Mouse (Mus musculus): ENCODE results near the gene Zfp697. TPM values are rescaled to one million over a fixed set of nuclear protein-coding genes. Genes with fewer than 3 reads are reported as not detected.
"Not testable (repeated sequence)": the region's sequence is repeated elsewhere in the genome, so short reads cannot be mapped to it uniquely, and the experiment has no call there.

The Zfp697 gene
- polyA plus RNA-seq, 1 experiment from 2014 or later = 7.4 TPM

- not testable (repeated sequence) for H3K27ac ChIP-seq (ENCODE audit: low read length); H3K9me3 ChIP-seq (ENCODE audit: control insufficient read depth, low read length); H3K9ac ChIP-seq (ENCODE audit: low read depth, low read length); H3K36me3 ChIP-seq (ENCODE audit: control insufficient read depth, insufficient read depth, low read length); H3K4me1 ChIP-seq (ENCODE audit: control insufficient read depth, insufficient read depth, low read length); H3K4me2 ChIP-seq (ENCODE audit: low read depth, low read length); H3K4me3 ChIP-seq (ENCODE audit: low read length); H3K27me3 ChIP-seq (replicated peaks; ENCODE audit: control insufficient read depth, insufficient read depth, low read length)
- peak; percentile 66 for ATAC-seq
- 85% methylated on average over 16 of the region's 27 CpGs for WGBS
Measured at GRCm38 (mm10) chr3:98410619-98411580, 28.6 kb downstream of the Zfp697 start.

- WGBS = 41% methylated on average over 2 of the region's 2 CpGs
- peaks cover 31% of the 10 kb centered on the region for H3K4me1 ChIP-seq (ENCODE audit: control insufficient read depth, insufficient read depth, low read length)
Measured at GRCm38 (mm10) chr3:98413733-98414132, 31.5 kb downstream of the Zfp697 start.

GRCm38 (mm10) chr3:98414296-98414695 is 32.0 kb downstream of the Zfp697 start:
- Histone ChIP-seq H3K4me1 (ENCODE audit: control insufficient read depth, insufficient read depth, low read length) (peaks cover 36% of the 10 kb centered on the region), H3K27ac (ENCODE audit: low read length) (peak overlapping the region; percentile 80), H3K4me2 (ENCODE audit: low read depth, low read length) (peak overlapping the region; percentile 27; the same call in 1 of the 2 replicates), H3K27me3 (replicated peaks; ENCODE audit: control insufficient read depth, insufficient read depth, low read length) (no peaks in the 10 kb centered on the region), H3K4me3 (ENCODE audit: low read length) (no peak overlapping the region), H3K36me3 (ENCODE audit: control insufficient read depth, insufficient read depth, low read length) (no peaks in the 10 kb centered on the region), H3K9ac (ENCODE audit: low read depth, low read length) (no peak overlapping the region), H3K9me3 (ENCODE audit: control insufficient read depth, low read length) (no peaks in the 10 kb centered on the region)
- 71% methylated on average over 3 of the region's 3 CpGs for WGBS
- no peak for ATAC-seq

More at GRCm38 (mm10) chr3:98413733-98414132, 31.5 kb downstream of the Zfp697 start:
- Histone ChIP-seq H3K36me3 (ENCODE audit: control insufficient read depth, insufficient read depth, low read length) (no peaks in the 10 kb centered on the region), H3K9me3 (ENCODE audit: control insufficient read depth, low read length) (no peaks in the 10 kb centered on the region), H3K27ac (ENCODE audit: low read length) (no peak overlapping the region), H3K27me3 (replicated peaks; ENCODE audit: control insufficient read depth, insufficient read depth, low read length) (no peaks in the 10 kb centered on the region), H3K4me2 (ENCODE audit: low read depth, low read length) (no peak overlapping the region), H3K9ac (ENCODE audit: low read depth, low read length) (no peak overlapping the region), H3K4me3 (ENCODE audit: low read length) (no peak overlapping the region)
- ATAC-seq = peak; percentile 88

- Histone ChIP-seq H3K9me3 (ENCODE audit: control insufficient read depth, low read length) (no peaks in the 10 kb centered on the region), H3K27me3 (replicated peaks; ENCODE audit: control insufficient read depth, insufficient read depth, low read length) (no peaks in the 10 kb centered on the region), H3K36me3 (ENCODE audit: control insufficient read depth, insufficient read depth, low read length) (no peaks in the 10 kb centered on the region), H3K4me1 (ENCODE audit: control insufficient read depth, insufficient read depth, low read length) (peaks cover 41% of the 10 kb centered on the region), H3K9ac (ENCODE audit: low read depth, low read length) (no peak overlapping the region), H3K27ac (ENCODE audit: low read length) (peak overlapping the region; percentile 45), H3K4me3 (ENCODE audit: low read length) (no peak overlapping the region), H3K4me2 (ENCODE audit: low read depth, low read length) (no peak overlapping the region)
- whole genome bisulfite sequencing = 70% methylated on average over 5 of the region's 5 CpGs
- ATAC-seq = no peak
Measured at GRCm38 (mm10) chr3:98416426-98417250, 34.4 kb downstream of the Zfp697 start.

- H3K9ac ChIP-seq (ENCODE audit: low read depth, low read length) = no peak overlapping the region
- 25% methylated on average over 4 of the region's 4 CpGs for WGBS
- H3K27me3 ChIP-seq (replicated peaks; ENCODE audit: control insufficient read depth, insufficient read depth, low read length) = no peaks in the 10 kb centered on the region
- H3K36me3 ChIP-seq (ENCODE audit: control insufficient read depth, insufficient read depth, low read length) = no peaks in the 10 kb centered on the region
- ATAC-seq = peak; percentile 55
- peaks cover 41% of the 10 kb centered on the region for H3K4me1 ChIP-seq (ENCODE audit: control insufficient read depth, insufficient read depth, low read length)
- no peak overlapping the region for H3K4me3 ChIP-seq (ENCODE audit: low read length)
- peak overlapping the region; percentile 45 for H3K27ac ChIP-seq (ENCODE audit: low read length)
- peak overlapping the region; percentile 16; the same call in 1 of the 2 replicates for H3K4me2 ChIP-seq (ENCODE audit: low read depth, low read length)
- no peaks in the 10 kb centered on the region for H3K9me3 ChIP-seq (ENCODE audit: control insufficient read depth, low read length)
Measured at GRCm38 (mm10) chr3:98417328-98417727, 35.1 kb downstream of the Zfp697 start.

GRCm38 (mm10) chr3:98418991-98419785 is 36.9 kb downstream of the Zfp697 start:
- Histone ChIP-seq H3K27ac (ENCODE audit: low read length) (peak overlapping the region; percentile 26), H3K4me3 (ENCODE audit: low read length) (no peak overlapping the region), H3K9me3 (ENCODE audit: control insufficient read depth, low read length) (no peaks in the 10 kb centered on the region), H3K9ac (ENCODE audit: low read depth, low read length) (no peak overlapping the region), H3K36me3 (ENCODE audit: control insufficient read depth, insufficient read depth, low read length) (no peaks in the 10 kb centered on the region), H3K4me1 (ENCODE audit: control insufficient read depth, insufficient read depth, low read length) (peaks cover 40% of the 10 kb centered on the region), H3K27me3 (replicated peaks; ENCODE audit: control insufficient read depth, insufficient read depth, low read length) (no peaks in the 10 kb centered on the region), H3K4me2 (ENCODE audit: low read depth, low read length) (no peak overlapping the region)
- 38% methylated on average over 6 of the region's 6 CpGs for WGBS
- peak; percentile 54 for ATAC-seq

GRCm38 (mm10) chr3:98419786-98420070 is 37.5 kb downstream of the Zfp697 start:
- Histone ChIP-seq H3K4me3 (ENCODE audit: low read length) (no peak overlapping the region), H3K9ac (ENCODE audit: low read depth, low read length) (no peak overlapping the region), H3K9me3 (ENCODE audit: control insufficient read depth, low read length) (no peaks in the 10 kb centered on the region), H3K36me3 (ENCODE audit: control insufficient read depth, insufficient read depth, low read length) (no peaks in the 10 kb centered on the region), H3K4me2 (ENCODE audit: low read depth, low read length) (no peak overlapping the region), H3K4me1 (ENCODE audit: control insufficient read depth, insufficient read depth, low read length) (peaks cover 35% of the 10 kb centered on the region), H3K27me3 (replicated peaks; ENCODE audit: control insufficient read depth, insufficient read depth, low read length) (no peaks in the 10 kb centered on the region), H3K27ac (ENCODE audit: low read length) (no peak overlapping the region)
- ATAC-seq = peak; percentile 65
- 41% methylated on average over 4 of the region's 4 CpGs for WGBS

GRCm38 (mm10) chr3:98422926-98423325 is 40.7 kb downstream of the Zfp697 start:
- Histone ChIP-seq H3K4me2 (ENCODE audit: low read depth, low read length) (no peak overlapping the region), H3K4me3 (ENCODE audit: low read length) (no peak overlapping the region), H3K27ac (ENCODE audit: low read length) (no peak overlapping the region), H3K9me3 (ENCODE audit: control insufficient read depth, low read length) (no peaks in the 10 kb centered on the region), H3K4me1 (ENCODE audit: control insufficient read depth, insufficient read depth, low read length) (peaks cover 26% of the 10 kb centered on the region), H3K9ac (ENCODE audit: low read depth, low read length) (no peak overlapping the region), H3K36me3 (ENCODE audit: control insufficient read depth, insufficient read depth, low read length) (no peaks in the 10 kb centered on the region; the same call in 1 of the 2 replicates), H3K27me3 (replicated peaks; ENCODE audit: control insufficient read depth, insufficient read depth, low read length) (no peaks in the 10 kb centered on the region)
- no peak for ATAC-seq
- WGBS = 86% methylated on average over 4 of the region's 4 CpGs
